Mouse (Mus musculus) forebrain, embryonic 16.5 days (tissue): ENCODE measurements around the gene Aif1. TPM values are rescaled to one million over a fixed set of nuclear protein-coding genes. Genes with fewer than 3 reads are reported as not detected.

ENCODE experiments used
- ATAC-seq: fragments of 200-750 bp; cut with Nextera tagmentation; 2 replicates; pipeline ENCODE4 v1.8.0; 2017; ENCODE audit warnings: mild to moderate bottlenecking, moderate library complexity
- H3K27ac ChIP-seq: fragments of 300-500 bp; sonication (generic); 2 replicates; pipeline ENCODE4 v1.5.1; 2014; ENCODE audit warnings: low read length, control low read depth
- H3K27me3 ChIP-seq: fragments of 300-500 bp; sonication (generic); replicated peaks from 2 replicates; pipeline ENCODE4 v1.6.1; 2014; ENCODE audit warnings: low read length; ENCODE audit not compliant: control insufficient read depth, insufficient read depth
- H3K36me3 ChIP-seq: fragments of 300-500 bp; sonication (generic); 2 replicates; pipeline ENCODE4 v1.6.1; 2014; ENCODE audit not compliant: control insufficient read depth, insufficient read depth
- H3K4me1 ChIP-seq: fragments of 300-500 bp; sonication (generic); replicated peaks from 2 replicates; pipeline ENCODE4 v1.6.1; 2014; ENCODE audit warnings: low read length; ENCODE audit not compliant: control insufficient read depth, insufficient read depth
- H3K4me2 ChIP-seq: fragments of 300-500 bp; sonication (generic); 2 replicates; pipeline ENCODE4 v1.6.1; 2014; ENCODE audit warnings: mild to moderate bottlenecking, low read length, control low read depth
- H3K4me3 ChIP-seq: fragments of 300-500 bp; sonication (generic); replicated peaks from 2 replicates; pipeline ENCODE4 v1.5.1; 2014; ENCODE audit warnings: mild to moderate bottlenecking, low read length, control low read depth
- H3K9ac ChIP-seq: fragments of 300-500 bp; sonication (generic); replicated peaks from 2 replicates; pipeline ENCODE4 v1.6.1; 2014; ENCODE audit warnings: low read depth, low read length, control low read depth
- H3K9me3 ChIP-seq: fragments of 300-500 bp; sonication (generic); 2 replicates; pipeline ENCODE4 v1.6.1; 2016; ENCODE audit warnings: low read length; ENCODE audit not compliant: control insufficient read depth
- WGBS: fragments of 180-500 bp; shearing (Covaris S2); extraction: QIAGEN DNeasy Blood & Tissue Kit; methylation state at CpG from one replicate; pipeline ENCODE4 v1.1.7; 2014; 5-methylcytosine and 5-hydroxymethylcytosine counted together
- polyA plus RNA-seq: library from polyadenylated mRNA; unstranded; fragments of >200 nt; fragmentation: Nextera tagmentation; extraction: Ambion mirVana; gene quantifications from 2 replicates; pipeline ENCODE4 v1.2.1, GENCODE M21; 2015

Aif1 gene
- polyA plus RNA-seq, 1 experiment from 2014 or later: 5.9 TPM

DNA sequence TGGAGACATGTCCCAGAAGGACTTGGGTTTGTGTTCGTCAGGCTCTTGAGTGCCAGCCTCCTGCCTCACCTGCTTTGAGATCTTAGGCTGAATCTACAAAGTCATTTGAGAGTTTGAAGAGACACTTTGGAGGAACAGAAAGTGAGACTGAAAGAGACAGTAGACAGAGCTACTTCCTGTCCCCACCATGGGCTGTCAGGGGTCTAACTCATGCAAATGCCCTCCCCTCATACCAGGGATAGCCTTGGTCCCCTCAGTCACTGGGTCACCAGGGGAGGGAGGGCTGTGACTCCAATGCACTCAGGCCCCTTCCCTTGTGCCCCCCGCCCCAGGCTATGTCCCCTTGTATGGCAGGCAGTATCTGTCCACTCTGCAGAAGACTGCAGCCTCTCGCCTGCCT lies 2.5 kb downstream of the Aif1 start:
- no peak overlapping the region for H3K9ac ChIP-seq
- no peak for ATAC-seq
- no peaks in the 10 kb centered on the region for H3K9me3 ChIP-seq
- 84% methylated on average over 3 of the region's 3 CpGs for WGBS
- H3K4me3 ChIP-seq: no peak overlapping the region
- no peak overlapping the region for H3K4me2 ChIP-seq
- H3K4me1 ChIP-seq: no peaks in the 10 kb centered on the region
- H3K27ac ChIP-seq: no peak overlapping the region
- no peaks in the 10 kb centered on the region for H3K27me3 ChIP-seq
- H3K36me3 ChIP-seq: no peaks in the 10 kb centered on the region

DNA sequence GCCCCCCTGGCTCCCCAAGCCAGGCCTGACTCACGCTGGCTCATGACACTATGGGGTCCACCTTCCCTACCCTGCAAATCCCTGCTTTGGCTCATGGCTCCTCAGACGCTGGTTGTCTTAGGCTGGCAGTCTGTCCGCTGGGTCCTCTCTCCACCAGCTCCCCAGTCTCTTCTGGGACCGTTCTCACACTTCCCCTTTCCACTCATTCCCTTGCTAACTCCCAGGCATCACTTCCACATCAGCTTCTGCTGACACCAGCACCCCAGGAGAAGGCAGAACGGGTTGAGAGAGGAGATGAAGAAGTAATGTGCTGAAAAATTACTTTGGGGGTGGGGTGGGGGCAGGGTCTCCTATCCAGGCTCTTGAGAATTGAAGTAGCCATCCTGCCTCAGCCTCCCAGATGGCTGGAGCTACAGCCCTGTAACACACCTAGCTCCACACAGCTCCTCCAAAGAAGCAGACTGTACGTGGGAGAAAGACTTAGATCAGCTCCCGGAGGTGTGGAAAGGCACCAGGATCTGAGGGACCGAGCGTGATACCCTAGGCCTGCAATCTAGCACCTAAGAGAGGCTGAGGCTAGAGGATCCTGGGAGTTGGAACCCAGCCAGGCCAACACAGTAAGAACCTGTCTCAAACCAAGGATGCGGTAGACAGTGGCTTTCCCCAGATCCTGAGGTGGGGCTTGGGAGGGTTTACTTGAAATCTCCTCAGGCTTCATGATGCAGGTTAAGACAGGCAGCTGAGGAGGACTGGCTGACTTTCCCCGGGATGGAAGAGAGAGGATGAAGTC lies 3.2 kb downstream of the Aif1 start:
- ATAC-seq: no peak
- Histone ChIP-seq H3K9ac (no peak overlapping the region), H3K4me2 (no peak overlapping the region), H3K9me3 (no peaks in the 10 kb centered on the region), H3K36me3 (no peaks in the 10 kb centered on the region), H3K4me3 (no peak overlapping the region), H3K4me1 (no peaks in the 10 kb centered on the region), H3K27me3 (no peaks in the 10 kb centered on the region), H3K27ac (no peak overlapping the region)
- 74% methylated on average over 11 of the region's 11 CpGs for WGBS

DNA sequence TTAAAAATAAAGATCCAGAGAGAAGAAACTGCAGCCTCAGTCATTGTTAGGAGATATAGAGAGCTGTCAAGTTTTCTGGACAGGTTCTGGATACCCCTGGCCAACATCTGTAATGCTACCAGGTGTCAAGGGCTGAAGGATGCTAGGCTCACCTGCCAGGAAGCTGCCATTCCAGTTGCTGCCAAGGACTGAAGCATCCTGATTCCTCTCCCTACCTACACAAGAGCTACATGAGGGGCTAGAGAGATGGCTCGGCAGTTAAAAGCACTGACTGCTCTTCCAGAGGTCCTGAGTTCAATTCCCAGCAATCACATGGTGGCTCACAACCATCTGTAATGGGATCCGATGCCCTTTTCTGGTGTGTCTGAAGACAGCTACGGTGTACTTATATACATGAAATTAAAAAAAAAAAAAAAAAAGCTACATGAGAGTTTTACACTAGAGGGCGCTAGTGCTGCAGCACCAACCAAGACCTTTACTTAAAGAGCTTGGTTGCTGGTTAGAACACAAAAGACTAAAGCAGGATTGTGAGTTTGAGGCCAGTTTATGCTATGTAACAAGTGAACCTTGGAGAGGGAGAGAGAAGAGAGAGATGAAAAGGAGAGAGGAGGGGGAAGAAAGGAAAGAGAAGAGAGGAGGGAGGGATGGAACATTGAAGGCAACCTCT lies 7.2 kb downstream of the Aif1 start:
- no peaks in the 10 kb centered on the region for H3K9me3 ChIP-seq
- no peak for ATAC-seq
- H3K4me3 ChIP-seq: no peak overlapping the region
- WGBS: 13% methylated on average over 4 of the region's 4 CpGs
- H3K9ac ChIP-seq: no peak overlapping the region
- H3K4me1 ChIP-seq: peaks cover 9% of the 10 kb centered on the region
- no peak overlapping the region for H3K4me2 ChIP-seq
- no peaks in the 10 kb centered on the region for H3K36me3 ChIP-seq
- H3K27ac ChIP-seq: peak overlapping the region; percentile 31; the same call in 1 of the 2 replicates
- no peaks in the 10 kb centered on the region for H3K27me3 ChIP-seq

DNA sequence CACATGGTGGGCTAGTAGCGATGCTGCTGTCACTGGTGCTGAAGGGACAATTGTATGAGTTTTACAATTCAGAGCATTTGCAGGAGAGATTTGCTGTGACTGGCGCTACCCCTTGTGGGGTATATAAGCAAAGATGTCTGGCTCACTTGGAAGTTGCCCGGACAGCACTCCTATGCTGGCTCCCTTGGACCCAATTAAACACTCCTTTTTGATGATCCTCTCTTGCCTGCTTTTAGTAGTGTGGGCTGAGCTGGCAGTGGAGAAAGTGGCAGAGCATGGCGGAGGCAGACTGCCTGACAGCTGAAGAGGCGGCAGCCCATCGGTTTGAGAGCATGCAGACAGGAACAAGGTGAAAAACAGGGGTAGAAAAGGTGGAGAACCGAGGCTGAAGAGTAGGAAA lies 8.1 kb downstream of the Aif1 start:
- 89% methylated on average over 7 of the region's 7 CpGs for WGBS
- H3K4me2 ChIP-seq: no peak overlapping the region
- no peak overlapping the region for H3K27ac ChIP-seq
- ATAC-seq: no peak
- H3K9me3 ChIP-seq: no peaks in the 10 kb centered on the region
- no peaks in the 10 kb centered on the region for H3K36me3 ChIP-seq
- H3K4me1 ChIP-seq: peaks cover 16% of the 10 kb centered on the region
- no peaks in the 10 kb centered on the region for H3K27me3 ChIP-seq
- H3K9ac ChIP-seq: no peak overlapping the region
- H3K4me3 ChIP-seq: no peak overlapping the region

DNA sequence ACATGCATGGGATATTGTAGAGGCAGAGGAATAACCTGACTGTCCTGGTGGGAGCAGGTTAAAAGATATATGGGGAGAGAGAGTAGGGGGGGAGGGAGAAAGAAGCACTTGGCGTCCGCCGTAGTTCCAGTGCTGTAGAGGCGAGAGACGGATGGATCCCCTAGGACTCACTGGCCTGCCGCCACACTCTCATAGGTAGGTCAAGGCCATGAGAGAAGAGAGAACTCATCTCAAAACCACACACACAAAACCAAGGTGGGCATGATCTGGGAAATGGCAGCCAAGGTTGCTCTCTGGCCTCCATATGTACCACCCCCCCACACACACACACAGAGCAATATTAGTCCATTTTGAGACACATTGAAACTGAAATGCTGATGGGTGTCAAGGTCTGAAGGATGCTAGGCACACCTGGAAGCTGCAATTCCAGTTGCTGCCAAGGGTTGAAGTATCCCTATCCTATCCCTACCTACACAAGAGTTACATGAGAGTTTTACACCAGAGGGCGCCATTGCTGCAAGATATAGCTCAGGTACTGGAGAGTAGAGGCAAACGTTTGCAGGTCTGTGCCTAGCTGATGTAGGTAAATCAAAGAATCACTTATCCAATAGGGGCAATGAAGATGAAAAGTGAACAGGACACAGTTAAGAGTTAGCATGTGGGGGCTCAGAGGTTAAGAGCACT lies 9.4 kb downstream of the Aif1 start:
- peaks cover 27% of the 10 kb centered on the region for H3K4me1 ChIP-seq
- H3K27ac ChIP-seq: peak overlapping the region; percentile 99
- H3K4me3 ChIP-seq: no peak overlapping the region; the same call in 1 of the 2 replicates
- H3K4me2 ChIP-seq: peak overlapping the region; percentile 60
- H3K9ac ChIP-seq: peak overlapping the region; percentile 58; the same call in 1 of the 2 replicates
- H3K27me3 ChIP-seq: no peaks in the 10 kb centered on the region
- ATAC-seq: no peak
- no peaks in the 10 kb centered on the region for H3K9me3 ChIP-seq
- H3K36me3 ChIP-seq: peaks cover 3% of the 10 kb centered on the region; the same call in 1 of the 2 replicates
- WGBS: 73% methylated on average over 8 of the region's 8 CpGs

DNA sequence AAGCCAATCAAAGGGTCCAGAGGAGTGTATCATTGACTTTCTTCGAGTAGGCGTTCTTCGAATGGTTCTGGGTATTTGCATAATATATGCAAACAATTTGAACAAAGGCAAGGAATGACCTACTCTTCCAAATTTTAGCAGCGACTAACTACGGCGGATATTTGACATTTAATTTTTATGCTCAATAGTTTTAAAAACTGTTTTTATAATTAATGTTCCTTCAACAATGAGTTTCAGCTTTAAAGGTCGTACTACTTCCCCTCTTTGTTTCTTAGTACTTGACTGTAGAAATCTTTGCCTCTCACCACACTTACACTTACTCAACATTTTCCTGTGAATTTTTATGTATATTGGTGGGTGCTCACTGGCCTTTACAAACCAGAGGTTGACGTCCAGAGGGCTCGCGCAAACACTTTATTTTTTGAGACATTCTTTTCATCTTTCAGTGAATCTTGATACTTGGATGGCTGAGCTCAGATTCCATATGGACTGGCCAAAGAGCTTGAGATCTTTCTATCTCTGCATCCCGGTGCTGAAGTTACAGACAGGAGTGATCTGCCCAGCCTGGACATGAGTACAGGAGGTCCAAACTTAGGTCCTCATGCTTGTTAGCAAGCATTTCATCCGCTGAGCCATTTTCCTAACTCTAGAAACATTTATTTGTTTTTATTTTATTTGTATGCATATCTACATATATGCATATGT lies 10.3 kb downstream of the Aif1 start:
- peaks cover 12% of the 10 kb centered on the region for H3K36me3 ChIP-seq
- H3K27ac ChIP-seq: peak overlapping the region; percentile 99
- ATAC-seq: peak; percentile 86
- H3K9me3 ChIP-seq: no peaks in the 10 kb centered on the region
- no peaks in the 10 kb centered on the region for H3K27me3 ChIP-seq
- peaks cover 28% of the 10 kb centered on the region for H3K4me1 ChIP-seq
- 19% methylated on average over 12 of the region's 12 CpGs for WGBS
- H3K4me2 ChIP-seq: peak overlapping the region; percentile 60
- peak overlapping the region; percentile 58 for H3K9ac ChIP-seq
- peak overlapping the region; percentile 98 for H3K4me3 ChIP-seq

DNA sequence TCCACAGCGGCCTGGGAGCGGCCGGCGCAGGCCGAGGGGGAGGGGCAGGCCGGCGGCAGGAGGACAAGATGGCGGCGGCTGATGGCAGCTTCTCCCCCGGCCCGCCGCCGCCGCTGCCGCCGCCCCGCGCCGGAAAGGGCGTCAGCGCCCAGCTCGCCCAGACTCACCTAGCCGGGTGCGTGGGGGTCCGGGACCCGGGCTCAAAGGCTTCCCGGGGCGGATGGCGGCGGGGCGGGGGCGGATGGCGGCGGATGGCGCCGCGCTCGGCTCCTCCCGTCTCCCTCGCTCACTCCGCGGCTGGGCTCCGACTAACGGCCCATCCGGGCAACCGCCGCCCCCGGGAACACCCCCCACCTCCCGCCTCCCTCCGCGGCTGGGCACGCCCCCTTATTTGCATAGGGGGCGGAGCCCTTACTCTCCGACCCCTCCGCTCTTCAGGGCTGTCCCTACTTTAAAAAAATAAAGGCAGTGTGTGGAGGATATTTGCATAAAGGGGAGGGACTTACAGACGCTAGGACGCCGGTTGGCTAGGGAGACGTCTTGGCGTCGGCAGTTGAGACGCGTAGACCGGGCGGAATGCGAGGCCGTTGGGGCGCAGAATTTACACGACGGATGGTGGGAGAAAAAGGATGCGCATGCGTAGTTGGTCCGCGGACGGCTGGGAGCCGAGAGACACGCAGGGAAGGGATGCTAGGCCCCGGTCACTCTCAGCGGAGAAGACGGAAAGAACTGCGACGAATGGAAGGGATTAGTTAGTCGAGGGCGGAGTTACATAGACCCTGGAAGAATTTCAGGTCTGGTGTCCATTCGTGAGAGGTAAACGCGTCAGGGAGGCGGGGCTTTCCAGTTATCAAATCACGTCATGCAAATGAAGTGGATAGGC lies 11.1 kb downstream of the Aif1 start, which contains the start of gene Prrc2a:
TSS of gene Prrc2a (minus strand) at position 330 of the 883 bp plus-strand sequence.
- H3K9me3 ChIP-seq: no peaks in the 10 kb centered on the region
- H3K36me3 ChIP-seq: peaks cover 20% of the 10 kb centered on the region
- peak; percentile 94 for ATAC-seq
- H3K27me3 ChIP-seq: no peaks in the 10 kb centered on the region
- H3K4me3 ChIP-seq: peak within 1 kb of the TSS; percentile 98
- peaks cover 28% of the 10 kb centered on the region for H3K4me1 ChIP-seq
- peak within 1 kb of the TSS; percentile 99 for H3K27ac ChIP-seq
- under 1% methylated on average over 72 of the region's 89 CpGs for WGBS
- H3K4me2 ChIP-seq: peak within 1 kb of the TSS; percentile 66
- peak within 1 kb of the TSS; percentile 100 for H3K9ac ChIP-seq

DNA sequence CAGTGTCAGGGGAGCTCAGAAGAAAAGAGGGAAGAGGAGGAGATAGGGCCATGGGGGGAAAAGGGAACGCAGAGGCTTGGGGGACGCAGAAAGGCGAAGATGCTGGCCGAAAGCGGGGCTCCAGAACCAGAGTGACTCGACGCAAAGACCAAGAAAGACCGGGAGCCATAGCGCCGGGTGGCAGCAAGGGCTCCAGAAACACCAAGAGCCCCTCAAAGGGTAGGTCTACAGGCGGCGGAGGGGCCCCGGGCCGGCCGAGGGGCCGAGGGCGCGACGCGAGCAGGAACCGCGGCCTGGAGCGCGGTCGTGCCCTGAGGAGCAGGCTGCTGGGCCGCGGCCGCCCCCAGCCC lies 11.7 kb downstream of the Aif1 start:
- Histone ChIP-seq H3K4me1 (peaks cover 28% of the 10 kb centered on the region), H3K27ac (peak overlapping the region; percentile 97), H3K4me2 (peak overlapping the region; percentile 66), H3K36me3 (peaks cover 26% of the 10 kb centered on the region), H3K27me3 (no peaks in the 10 kb centered on the region), H3K9ac (peak overlapping the region; percentile 100), H3K9me3 (no peaks in the 10 kb centered on the region), H3K4me3 (peak overlapping the region; percentile 98)
- 0% methylated on average over 22 of the region's 28 CpGs for WGBS
- ATAC-seq: no peak
